Mouse (Mus musculus): ENCODE measurements around the gene D17H6S53E.
A peak's percentile ranks its signal among the peaks of the same experiment; 100 is the strongest.

The D17H6S53E gene

GRCm38 (mm10) chr17:35161421-35161820 lies 35.2 kb downstream of the D17H6S53E start:
- no peak for DNase-seq (ENCODE audit: low spot score in 2 of 2)

GRCm38 (mm10) chr17:35162121-35162520 lies 35.9 kb downstream of the D17H6S53E start:
- no peak for DNase-seq (ENCODE audit: low spot score in 2 of 2)

GRCm38 (mm10) chr17:35162730-35163129 lies 36.6 kb downstream of the D17H6S53E start:
- DNase-seq (ENCODE audit: low spot score in 2 of 2) = no peak

GRCm38 (mm10) chr17:35163326-35164081 lies 37.3 kb downstream of the D17H6S53E start:
- no peak for DNase-seq (ENCODE audit: low spot score in 2 of 2)

GRCm38 (mm10) chr17:35164218-35164567 lies 38.0 kb downstream of the D17H6S53E start:
- no peak for DNase-seq (ENCODE audit: low spot score in 2 of 2)

- peak; percentile 96 to 97 for DNase-seq (ENCODE audit: low spot score in 2 of 2)
Measured at GRCm38 (mm10) chr17:35164568-35165450, 38.6 kb downstream of the D17H6S53E start, which contains the start of gene Prrc2a. Prrc2a (minus strand) TSS chr17:35164897.

GRCm38 (mm10) chr17:35165451-35166155 lies 39.4 kb downstream of the D17H6S53E start:
- DNase-seq (ENCODE audit: low spot score in 2 of 2) = no peak

GRCm38 (mm10) chr17:35166352-35167035 lies 40.3 kb downstream of the D17H6S53E start:
- peak; percentile 65 to 79 for DNase-seq (ENCODE audit: low spot score in 2 of 2)

GRCm38 (mm10) chr17:35167794-35168193 lies 41.6 kb downstream of the D17H6S53E start:
- no peak for DNase-seq (ENCODE audit: low spot score in 2 of 2)

GRCm38 (mm10) chr17:35168541-35169207 lies 42.5 kb downstream of the D17H6S53E start:
- peak in 1 of 2 experiments; percentile 65 for DNase-seq (ENCODE audit: low spot score in 2 of 2)

- DNase-seq (ENCODE audit: low spot score in 2 of 2) = no peak
Measured at GRCm38 (mm10) chr17:35172445-35173234, 46.5 kb downstream of the D17H6S53E start.

GRCm38 (mm10) chr17:35173329-35173728 lies 47.2 kb downstream of the D17H6S53E start:
- no peak for DNase-seq (ENCODE audit: low spot score in 2 of 2)

- no peak for DNase-seq (ENCODE audit: low spot score in 2 of 2)
Measured at GRCm38 (mm10) chr17:35174201-35174977, 48.2 kb downstream of the D17H6S53E start.

- no peak for DNase-seq (ENCODE audit: low spot score in 2 of 2)
Measured at GRCm38 (mm10) chr17:35175382-35175781, 49.2 kb downstream of the D17H6S53E start.

- DNase-seq (ENCODE audit: low spot score in 2 of 2) = no peak
Measured at GRCm38 (mm10) chr17:35175968-35176367, 49.8 kb downstream of the D17H6S53E start, which contains the start of gene Aif1. Aif1 (minus strand) TSS chr17:35176068.
